Comparison of ENCODE assay signal across 18 mouse cellular contexts in the genomic region with DNA sequence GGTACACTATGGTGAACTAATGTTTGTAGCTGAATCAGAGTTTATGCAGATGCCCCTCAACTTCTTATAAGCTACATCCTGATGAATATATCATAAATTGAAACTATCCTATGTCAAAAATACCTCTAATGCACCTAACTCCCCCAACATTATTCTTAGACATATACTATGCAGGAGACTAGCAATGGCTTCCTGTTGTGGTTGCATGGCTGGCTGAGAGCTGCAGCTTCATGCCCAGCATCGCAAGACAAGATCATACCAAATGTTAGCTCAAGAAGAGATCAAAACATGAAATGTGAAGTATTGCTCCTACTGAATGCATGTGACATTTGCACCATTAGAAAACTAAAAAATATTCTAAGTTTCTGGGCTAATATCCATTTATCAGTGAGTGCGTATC.
A peak's percentile ranks its signal among the peaks of the same experiment; 100 is the strongest.
DNase-seq lines count a peak whose midpoint lies in the region; ATAC-seq lines count a peak whose summit lies in the region.
"Had no signal": no experiment of that assay in that cellular context is flagged by ENCODE, and none has a peak within 500 bp of the region (broad histone marks: within the 10 kb centered on the region; RNA-seq: fewer than 3 reads in every experiment).

No protein-coding gene starts in this region.

- no peaks in the 10 kb centered on the region for H3K27me3 ChIP-seq in heart, embryonic 12.5 days (replicated peaks)
- H3K27me3 ChIP-seq in splenic B cell, adult 2 months (ENCODE audit: control insufficient read depth, insufficient read depth, low read length, poor library complexity, severe bottlenecking): no peaks in the 10 kb centered on the region
- H3K27me3 ChIP-seq: embryonic facial prominence, embryonic 12.5 days; forebrain, embryonic 13.5 days; forebrain, embryonic 15.5 days had no signal

- no peak for ATAC-seq in heart, embryonic 12.5 days (ENCODE audit: insufficient number of reproducible peaks, low FRiP score)
- ATAC-seq: forebrain, embryonic 13.5 days; forebrain, embryonic 15.5 days; forebrain, postnatal 0 days had no signal

- no peak overlapping the region for H3K27ac ChIP-seq in heart, embryonic 12.5 days (ENCODE audit: poor library complexity, severe bottlenecking)
- H3K27ac ChIP-seq: embryonic facial prominence, embryonic 10.5 days; embryonic facial prominence, embryonic 12.5 days; forebrain, embryonic 13.5 days; forebrain, embryonic 15.5 days had no signal

- WGBS in heart, embryonic 12.5 days: 92% methylated on average over 2 of the region's 2 CpGs

- peak; percentile 9 for DNase-seq in heart, adult 11 months
- DNase-seq in B cell, adult 2 months: peak; percentile 20 to 27
- peak; percentile 52 for DNase-seq in splenic B cell, adult 2 months (ENCODE audit: low read depth, low spot score)
- DNase-seq in cerebellum, postnatal 25 days: no peak
- DNase-seq: adrenal gland, adult 2 months; adrenal gland, postnatal 10 days; adrenal gland, postnatal 25 days; cerebellum, adult 11 months; cerebellum, adult 18-20 months; cerebellum, adult 8-10 months; cerebellum, adult 9-11 months; cerebellum, postnatal 14 days; forebrain, postnatal 0 days had no signal

- H3K9ac ChIP-seq in heart, embryonic 12.5 days: no peak overlapping the region
- H3K9ac ChIP-seq: embryonic facial prominence, embryonic 12.5 days; forebrain, embryonic 13.5 days; forebrain, embryonic 15.5 days; forebrain, postnatal 0 days had no signal

- H3K9me3 ChIP-seq in heart, embryonic 12.5 days (replicated peaks): no peaks in the 10 kb centered on the region
- H3K9me3 ChIP-seq: embryonic facial prominence, embryonic 10.5 days; embryonic facial prominence, embryonic 12.5 days; forebrain, embryonic 13.5 days; forebrain, embryonic 15.5 days had no signal

- H3K4me2 ChIP-seq in heart, embryonic 12.5 days: no peak overlapping the region
- H3K4me2 ChIP-seq: embryonic facial prominence, embryonic 12.5 days; forebrain, embryonic 13.5 days; forebrain, embryonic 15.5 days had no signal

- no peak overlapping the region for H3K4me3 ChIP-seq in heart, embryonic 12.5 days
- H3K4me3 ChIP-seq: embryonic facial prominence, embryonic 10.5 days; embryonic facial prominence, embryonic 12.5 days; forebrain, embryonic 13.5 days; forebrain, embryonic 15.5 days had no signal

- no peaks in the 10 kb centered on the region for H3K36me3 ChIP-seq in heart, embryonic 12.5 days
- H3K36me3 ChIP-seq in splenic B cell, adult 2 months (ENCODE audit: control insufficient read depth, insufficient read depth, low read length, poor library complexity, severe bottlenecking): no peaks in the 10 kb centered on the region
- H3K36me3 ChIP-seq: embryonic facial prominence, embryonic 10.5 days; embryonic facial prominence, embryonic 12.5 days; forebrain, embryonic 15.5 days had no signal

- 0 out of 2 replicates have a peak, but pooled peaks cover 6% of the 10 kb centered on the region for H3K4me1 ChIP-seq in heart, embryonic 12.5 days (replicated peaks)
- H3K4me1 ChIP-seq: embryonic facial prominence, embryonic 12.5 days had no signal

Comparison
In these comparisons a context has a peak if more than half of its experiments do, and no peak if none do; other contexts are left out.
1. DNase-seq: peak in heart, adult 11 months (single experiment), B cell, adult 2 months (2 of 2) and splenic B cell, adult 2 months (single experiment); none in cerebellum, postnatal 25 days (0 of 2).